Mouse (Mus musculus): ENCODE results near the gene Peli3.

The Peli3 gene

DNA sequence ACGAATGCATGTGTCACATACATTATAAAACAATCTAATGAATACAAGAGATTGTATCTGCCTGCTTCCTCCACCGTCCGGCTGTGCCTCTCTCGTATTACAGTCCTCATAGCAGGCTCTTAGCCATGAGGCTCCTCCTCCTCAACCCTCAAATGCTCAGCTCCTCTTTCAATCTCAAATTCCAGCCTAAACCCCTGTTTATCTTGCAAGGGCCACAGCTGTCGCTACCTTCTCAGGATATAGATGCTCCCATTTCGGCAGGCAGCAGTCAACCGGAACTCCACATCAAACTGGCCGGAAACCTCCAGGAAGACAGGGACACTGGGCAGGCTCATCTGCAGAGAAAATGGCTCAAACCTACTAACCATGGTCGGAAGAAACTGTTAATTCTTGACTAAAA lies 44.0 kb downstream of the Peli3 start:
- Histone ChIP-seq H3K4me1 (replicated peaks; ENCODE audit: low read depth, low read length) (peaks cover 56% of the 10 kb centered on the region), H3K4me3 (replicated peaks; ENCODE audit: low read length) (no peak overlapping the region), H3K36me3 (ENCODE audit: insufficient read depth, low read length) (peaks cover 22% of the 10 kb centered on the region; the same call in 1 of the 2 replicates), H3K27me3 (ENCODE audit: insufficient read depth, low read length) (peaks cover 7% of the 10 kb centered on the region; the same call in 1 of the 2 replicates), H3K9me3 (ENCODE audit: low read length) (no peaks in the 10 kb centered on the region)
- TF ChIP-seq POU5F1 (IDR thresholded peaks at IDR 0.05; ENCODE audit: borderline replicate concordance, low read length) (no peak), CTCF (conservative IDR thresholded peaks at IDR 0.05; ENCODE audit: low read length) (no peak), NANOG (IDR thresholded peaks at IDR 0.05; ENCODE audit: borderline replicate concordance, low read length) (no peak)

DNA sequence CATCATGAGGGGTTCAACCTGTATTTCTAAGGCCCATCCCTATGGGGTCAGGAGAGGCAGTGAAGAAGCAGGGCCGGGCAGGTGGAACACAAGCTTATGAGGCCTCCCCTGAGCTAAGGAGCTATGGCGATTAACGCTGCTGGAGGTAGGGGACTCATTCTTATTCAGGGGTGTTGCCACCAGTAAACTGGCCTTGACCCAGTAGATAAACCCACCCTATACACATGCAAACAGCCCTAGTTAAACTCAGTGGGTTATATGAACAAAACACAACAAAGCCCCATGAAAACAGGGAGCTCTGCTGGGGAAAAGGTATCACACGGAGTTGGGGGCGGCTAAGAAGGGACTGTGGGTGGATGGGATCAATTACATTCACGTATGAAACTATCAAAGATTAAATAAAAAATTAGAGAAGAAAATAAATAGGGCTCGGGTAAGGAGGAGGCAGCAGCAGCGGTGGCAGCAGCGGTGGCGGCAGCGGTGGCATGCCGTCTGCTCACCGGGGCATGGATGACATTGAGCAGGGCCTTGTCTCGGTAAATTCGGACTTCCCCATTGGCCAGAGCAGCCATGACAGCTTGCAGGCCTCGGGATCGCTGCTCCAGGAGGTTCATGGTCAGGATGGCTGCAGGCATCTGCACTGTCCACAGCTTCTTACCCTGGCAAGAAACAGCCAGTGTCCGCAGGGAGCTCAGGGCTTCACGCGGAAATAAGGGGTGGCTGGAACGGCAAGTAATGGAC lies 46.0 kb downstream of the Peli3 start:
- Histone ChIP-seq H3K36me3 (ENCODE audit: insufficient read depth, low read length) (peaks cover 18% of the 10 kb centered on the region), H3K27me3 (ENCODE audit: insufficient read depth, low read length) (peaks cover 19% of the 10 kb centered on the region), H3K9me3 (ENCODE audit: low read length) (no peaks in the 10 kb centered on the region), H3K4me3 (replicated peaks; ENCODE audit: low read length) (peak overlapping the region; percentile 66), H3K4me1 (replicated peaks; ENCODE audit: low read depth, low read length) (peaks cover 56% of the 10 kb centered on the region)
- no peak for TF ChIP-seq CTCF (conservative IDR thresholded peaks at IDR 0.05; ENCODE audit: low read length)
- TF ChIP-seq POU5F1 (IDR thresholded peaks at IDR 0.05; ENCODE audit: borderline replicate concordance, low read length) = peak; percentile 97
- TF ChIP-seq NANOG (IDR thresholded peaks at IDR 0.05; ENCODE audit: borderline replicate concordance, low read length) = peak; percentile 84

DNA sequence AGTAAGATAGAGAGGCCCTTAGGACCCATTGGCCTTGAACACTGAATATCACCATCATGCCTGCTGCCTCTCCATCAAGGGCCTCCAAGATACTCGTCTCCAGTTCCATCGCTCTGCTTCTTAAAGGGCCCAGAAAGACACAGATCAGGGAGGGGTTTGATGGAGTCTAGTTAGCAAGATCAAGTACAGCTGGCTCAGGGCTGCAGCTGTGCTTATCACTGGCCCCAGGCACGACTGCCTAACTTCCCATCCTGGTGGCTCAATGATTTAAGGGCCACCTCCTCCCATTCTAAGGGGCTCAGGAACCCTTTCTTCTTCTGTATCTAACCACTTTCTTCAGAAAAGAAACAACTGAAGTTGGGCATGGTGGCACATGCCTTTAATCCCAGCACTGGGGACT lies 51.1 kb downstream of the Peli3 start:
- peaks cover 35% of the 10 kb centered on the region for H3K4me1 ChIP-seq (replicated peaks; ENCODE audit: low read depth, low read length)
- H3K4me3 ChIP-seq (replicated peaks; ENCODE audit: low read length) = no peak overlapping the region
- peaks cover 45% of the 10 kb centered on the region for H3K27me3 ChIP-seq (ENCODE audit: insufficient read depth, low read length)
- H3K9me3 ChIP-seq (ENCODE audit: low read length) = no peaks in the 10 kb centered on the region
- H3K36me3 ChIP-seq (ENCODE audit: insufficient read depth, low read length) = peaks cover 39% of the 10 kb centered on the region
- TF ChIP-seq POU5F1 (IDR thresholded peaks at IDR 0.05; ENCODE audit: borderline replicate concordance, low read length) (no peak), CTCF (conservative IDR thresholded peaks at IDR 0.05; ENCODE audit: low read length) (no peak), NANOG (IDR thresholded peaks at IDR 0.05; ENCODE audit: borderline replicate concordance, low read length) (no peak)

DNA sequence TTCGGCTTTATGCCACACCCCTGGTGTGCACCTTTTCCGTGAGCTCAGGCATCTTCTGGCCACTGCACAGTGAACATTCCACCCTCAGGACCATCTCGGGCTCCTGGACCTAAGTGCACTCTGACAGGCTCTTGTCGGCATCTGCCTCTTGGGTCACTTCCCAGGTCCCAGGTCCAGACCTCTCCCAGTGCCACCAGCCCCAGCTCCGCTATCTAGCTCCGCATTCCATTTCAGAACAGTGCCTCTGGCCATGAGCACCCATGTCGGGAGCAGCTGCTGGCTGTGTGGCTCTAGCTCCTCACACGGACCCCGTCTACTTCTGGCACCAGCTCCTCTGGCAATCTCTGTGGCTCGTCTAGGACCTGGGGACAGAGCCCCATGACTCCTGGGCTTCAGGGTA lies 53.1 kb downstream of the Peli3 start:
- peaks cover 41% of the 10 kb centered on the region for H3K27me3 ChIP-seq (ENCODE audit: insufficient read depth, low read length)
- no peak overlapping the region for H3K4me3 ChIP-seq (replicated peaks; ENCODE audit: low read length)
- peaks cover 16% of the 10 kb centered on the region for H3K4me1 ChIP-seq (replicated peaks; ENCODE audit: low read depth, low read length)
- TF ChIP-seq CTCF (conservative IDR thresholded peaks at IDR 0.05; ENCODE audit: low read length) (no peak), POU5F1 (IDR thresholded peaks at IDR 0.05; ENCODE audit: borderline replicate concordance, low read length) (no peak), NANOG (IDR thresholded peaks at IDR 0.05; ENCODE audit: borderline replicate concordance, low read length) (no peak)
- H3K36me3 ChIP-seq (ENCODE audit: insufficient read depth, low read length) = peaks cover 42% of the 10 kb centered on the region
- H3K9me3 ChIP-seq (ENCODE audit: low read length) = no peaks in the 10 kb centered on the region

DNA sequence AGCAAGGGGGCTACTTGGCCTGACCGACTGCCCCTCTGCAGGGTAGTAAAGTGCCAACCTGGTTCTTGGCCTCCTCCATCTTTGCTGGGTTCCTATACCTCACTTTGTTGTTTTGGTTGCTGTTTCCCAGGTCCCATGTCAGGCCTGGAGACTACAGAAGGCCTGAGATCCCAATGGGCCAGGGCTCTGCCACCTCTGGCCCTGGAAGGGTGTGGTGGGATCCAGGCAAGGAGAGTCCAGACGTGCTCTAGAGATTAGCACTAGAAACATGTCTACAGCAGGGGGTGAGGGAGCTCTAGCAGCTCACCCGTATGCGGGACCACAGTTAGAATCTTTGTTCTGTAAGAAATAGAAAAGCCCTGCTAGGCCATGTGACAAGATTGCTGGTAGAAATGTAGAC lies 59.0 kb downstream of the Peli3 start:
- Histone ChIP-seq H3K27me3 (ENCODE audit: insufficient read depth, low read length) (no peaks in the 10 kb centered on the region), H3K36me3 (ENCODE audit: insufficient read depth, low read length) (peaks cover 49% of the 10 kb centered on the region), H3K4me1 (replicated peaks; ENCODE audit: low read depth, low read length) (peaks cover 24% of the 10 kb centered on the region), H3K9me3 (ENCODE audit: low read length) (no peaks in the 10 kb centered on the region), H3K4me3 (replicated peaks; ENCODE audit: low read length) (no peak overlapping the region)
- TF ChIP-seq CTCF (conservative IDR thresholded peaks at IDR 0.05; ENCODE audit: low read length) = no peak
